Mouse (Mus musculus) layer of hippocampus, adult 9-10 months (tissue): ENCODE measurements at regions not wholly inside any gene's neighbourhood (a gene's known extent, or its start where the extent isn't known, plus 50 kb on each side); places are given as distances from the start of the nearest gene placed in this dataset.
A peak's percentile ranks its signal among the peaks of the same experiment; 100 is the strongest.
"Not testable (repeated sequence)": the region's sequence is repeated elsewhere in the genome, so short reads cannot be mapped to it uniquely, and the experiment has no call there.

Experiments
- DNase-seq: peaks from one replicate; pipeline ENCODE4 v3.0.0; 2022; ENCODE audit warnings: low spot score

GRCm38 (mm10) chr6:60657117-60657911 is 172.3 kb downstream of the Snca start:
- DNase-seq = no peak

GRCm38 (mm10) chr6:60646983-60647617 is 182.6 kb downstream of the Snca start:
- not testable (repeated sequence) for DNase-seq

- DNase-seq = no peak
Observed at GRCm38 (mm10) chr6:60642251-60642650, 187.4 kb downstream of the Snca start.

GRCm38 (mm10) chr6:60616313-60616712 is 213.3 kb downstream of the Snca start:
- DNase-seq = no peak

- DNase-seq = no peak
Observed at GRCm38 (mm10) chr6:60600201-60600600, 229.5 kb downstream of the Snca start.

- DNase-seq = no peak
Observed at GRCm38 (mm10) chr6:60564261-60564660, 265.4 kb downstream of the Snca start.

GRCm38 (mm10) chr6:60555590-60556235 is 273.9 kb downstream of the Snca start:
- DNase-seq = peak; percentile 44
